Mouse (Mus musculus) spleen, postnatal 14 days (tissue): ENCODE results near the gene Tbc1d10b.

Experiments
- DNase-seq, 2 experiments: peaks; one replicate each; pipeline ENCODE4 v3.0.0; 2021 to 2022; ENCODE audit warnings: low spot score in 2 of 2

Gene Tbc1d10b

DNA sequence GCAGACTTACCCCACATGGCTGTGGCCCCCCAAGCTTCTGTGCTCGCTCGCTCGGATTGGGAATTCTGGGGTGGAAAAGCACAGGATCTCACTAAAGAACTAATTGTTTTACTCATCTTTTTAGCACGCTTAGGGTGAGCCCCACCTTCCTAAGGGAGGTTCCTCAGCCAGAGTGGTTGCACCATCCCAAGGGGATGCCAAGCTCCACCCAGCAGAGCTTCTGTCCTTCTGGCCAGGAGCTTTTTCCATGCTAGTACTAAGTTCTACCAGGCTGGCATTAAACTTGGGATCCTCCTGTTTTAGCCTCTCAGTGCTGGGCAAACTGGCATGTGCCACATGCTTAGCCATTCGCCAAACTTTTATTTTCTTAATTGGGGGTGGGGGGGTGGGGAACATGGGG, 45.7 kb downstream of the Tbc1d10b start:
- no peak for DNase-seq

GRCm38 (mm10) chr7:127157548-127157947, 50.7 kb downstream of the Tbc1d10b start:
- DNase-seq, result no peak

DNA sequence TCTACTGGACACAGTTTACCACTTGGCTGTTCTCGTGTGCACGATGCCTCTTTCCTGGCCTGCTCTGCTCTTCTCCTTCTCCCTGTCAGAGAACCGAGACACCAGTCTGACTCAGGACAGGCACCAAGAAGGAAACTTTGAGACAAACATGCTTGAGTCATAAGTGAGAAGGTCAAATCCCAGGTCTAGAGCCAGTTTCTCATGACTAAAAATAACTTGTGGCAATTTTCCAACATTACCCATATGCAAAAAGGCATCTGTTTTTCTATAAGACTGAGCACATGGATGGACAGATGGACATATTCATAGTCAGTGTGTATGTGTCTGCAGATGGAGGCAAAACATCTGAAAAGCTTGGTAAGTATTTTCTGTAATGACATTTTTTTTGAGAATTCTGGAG, 54.8 kb downstream of the Tbc1d10b start:
- DNase-seq, result no peak

GRCm38 (mm10) chr7:127152464-127152863, 55.8 kb downstream of the Tbc1d10b start:
- no peak for DNase-seq

- DNase-seq, result no peak
Observed at GRCm38 (mm10) chr7:127147901-127148300, 60.4 kb downstream of the Tbc1d10b start.
